Mouse (Mus musculus) kidney, adult 9 months (tissue): ENCODE measurements at regions not wholly inside any gene's neighbourhood (a gene's known extent, or its start where the extent isn't known, plus 50 kb on each side); places are given as distances from the start of the nearest gene placed in this dataset.

Source experiments
- DNase-seq: peaks from one replicate; pipeline ENCODE4 v3.0.0; 2022

DNA sequence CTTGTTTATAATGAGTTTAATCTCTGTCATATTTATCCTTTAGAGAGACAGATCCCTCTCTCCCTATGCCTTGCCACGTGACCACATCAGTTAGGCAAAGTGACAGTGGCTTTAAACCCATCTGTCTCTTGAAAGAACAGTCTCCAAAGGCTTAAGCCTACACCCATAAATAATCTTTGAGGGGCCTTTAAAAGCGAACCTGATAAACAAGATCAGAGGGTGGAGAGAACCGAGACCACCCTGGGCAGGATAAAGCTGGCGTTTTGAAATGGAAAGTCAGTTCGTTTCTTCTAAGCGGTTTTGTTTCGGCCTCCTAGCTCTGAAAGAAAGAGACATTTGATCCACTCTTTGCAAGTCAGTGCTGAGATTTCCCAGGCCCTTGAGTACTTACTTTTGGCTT is 149.5 kb downstream of the Ackr3 start:
- no peak for DNase-seq

DNA sequence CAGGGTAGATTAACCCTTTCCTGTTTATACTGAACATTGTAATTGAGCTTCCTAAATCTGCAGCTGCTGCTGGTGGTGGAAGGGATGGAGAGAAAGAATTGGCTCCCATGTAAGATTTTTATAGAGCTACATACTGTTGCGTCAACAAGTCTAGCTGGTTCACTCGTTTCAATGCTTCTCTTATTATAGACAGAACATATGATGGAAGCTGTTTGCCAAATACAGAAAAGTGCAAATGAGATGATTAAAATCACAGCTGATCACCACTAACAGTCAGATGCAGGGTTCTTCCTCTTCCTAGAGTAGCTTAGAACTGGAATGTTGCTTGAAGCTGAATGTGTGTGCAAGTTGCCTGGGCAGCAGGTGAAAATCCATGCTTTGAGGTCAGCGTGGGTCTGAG is 152.8 kb downstream of the Ackr3 start:
- no peak for DNase-seq

DNA sequence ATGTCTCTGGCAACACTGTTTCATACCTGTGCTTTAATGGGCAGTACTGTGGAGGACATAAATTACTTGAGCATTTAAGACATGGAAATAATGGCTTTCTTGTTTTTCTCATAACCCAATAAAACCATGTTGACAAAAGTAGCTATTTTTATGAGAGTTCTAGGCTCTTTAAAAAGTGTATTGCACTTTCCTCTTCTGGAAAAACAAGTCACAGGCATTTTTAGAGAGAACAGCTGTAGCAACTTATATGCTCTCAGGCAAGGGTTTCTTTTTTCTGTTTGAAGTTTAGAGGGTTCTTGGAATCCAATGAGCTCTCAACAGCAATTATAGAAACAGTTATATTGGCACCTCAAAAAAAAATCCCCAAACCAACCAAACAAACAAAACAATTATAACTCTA is 153.6 kb downstream of the Ackr3 start:
- no peak for DNase-seq

DNA sequence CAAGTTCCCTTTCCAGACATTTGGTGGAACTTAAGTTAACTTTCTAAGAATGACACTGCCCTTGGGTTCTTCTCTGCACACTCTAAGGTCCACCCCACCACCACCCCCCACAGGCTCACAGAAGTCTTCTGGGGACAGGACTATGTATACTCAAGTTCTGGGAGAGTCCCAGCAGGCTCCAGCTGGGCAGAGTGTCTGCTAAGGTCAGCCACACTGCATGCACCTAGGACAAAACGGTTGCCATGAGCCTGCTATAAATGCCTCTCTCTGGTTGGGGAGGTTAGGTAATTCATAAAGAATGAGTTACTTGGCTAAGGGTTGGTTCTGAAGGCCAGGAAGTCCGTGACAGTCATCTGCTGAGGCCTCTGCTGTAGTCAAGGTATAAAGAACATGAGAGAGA is 155.2 kb downstream of the Ackr3 start:
- DNase-seq: no peak

DNA sequence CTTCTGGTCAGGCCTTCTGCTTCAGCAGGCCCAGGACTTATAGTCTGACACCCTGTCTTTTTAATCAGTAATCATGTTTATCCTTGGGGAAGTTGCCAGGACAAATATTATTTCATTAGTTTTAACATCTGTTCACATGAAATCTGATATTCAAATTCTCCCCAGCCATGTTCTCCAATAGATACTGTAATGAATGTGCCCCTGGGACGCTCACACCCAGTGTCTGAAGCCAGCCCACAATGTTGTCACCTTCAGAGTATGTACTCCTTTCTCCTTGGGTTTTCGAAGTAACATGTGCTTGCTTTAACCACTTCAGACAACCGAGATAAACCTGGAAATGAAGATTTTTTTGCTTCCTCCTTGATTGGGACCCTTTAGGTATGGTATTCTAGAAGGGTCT is 156.3 kb downstream of the Ackr3 start:
- no peak for DNase-seq

DNA sequence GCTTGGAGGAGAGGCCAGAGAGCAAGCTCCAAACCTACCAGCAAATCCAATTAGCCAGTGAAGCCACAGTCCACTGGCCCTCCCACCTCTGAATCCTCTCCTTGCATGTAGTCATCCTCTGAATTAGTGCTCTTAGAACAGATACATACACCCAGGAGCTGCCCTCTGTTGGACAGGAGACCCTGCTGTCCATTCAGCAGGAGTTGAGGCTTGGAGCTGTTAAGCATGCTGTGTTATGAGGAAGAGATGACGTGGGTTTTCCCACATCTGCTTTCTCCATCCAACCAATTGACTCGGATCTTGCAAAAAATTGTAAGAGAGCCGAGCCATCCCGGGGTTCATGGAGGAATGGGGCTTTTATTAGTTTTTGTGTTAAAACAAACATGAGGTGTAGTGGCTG is 160.7 kb downstream of the Ackr3 start:
- DNase-seq: no peak

DNA sequence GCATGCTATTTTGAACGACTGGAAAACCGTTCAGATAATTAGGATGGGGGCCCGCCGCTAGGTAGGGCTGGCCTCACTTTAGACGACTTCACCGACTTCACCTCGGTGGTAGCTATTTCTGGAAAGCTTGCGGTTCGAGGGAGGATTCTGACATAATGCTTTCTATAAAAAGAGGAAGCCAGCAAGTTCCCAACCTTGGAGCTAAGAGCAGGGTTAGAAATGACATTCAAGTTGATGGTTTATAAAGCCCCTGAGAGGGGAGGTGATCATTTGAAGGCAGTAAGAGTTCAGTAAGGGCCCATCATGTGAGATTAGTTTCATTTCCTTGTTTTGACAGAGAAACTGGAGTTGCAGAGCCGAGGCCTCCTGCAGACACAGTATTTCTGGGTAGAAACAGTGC is 164.8 kb downstream of the Ackr3 start:
- no peak for DNase-seq

DNA sequence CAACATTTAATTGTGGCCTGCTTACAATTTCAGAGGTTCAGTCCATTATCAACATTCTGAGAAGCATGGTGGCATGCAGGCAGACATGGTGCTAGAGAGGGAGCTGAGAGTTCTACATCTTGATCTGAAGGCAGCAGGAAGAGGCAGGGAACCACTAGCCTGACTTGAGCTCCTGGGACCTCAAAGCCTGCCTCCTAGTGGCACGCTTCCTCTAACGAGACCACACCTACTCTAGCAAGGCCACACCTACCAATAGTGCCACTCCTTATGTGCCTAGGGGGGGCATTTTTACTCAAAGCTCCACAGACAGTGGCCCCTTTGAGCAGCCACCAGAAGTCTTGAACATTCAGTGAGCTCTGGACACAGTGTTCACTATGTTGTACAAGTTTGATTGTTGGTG is 165.5 kb downstream of the Ackr3 start:
- DNase-seq: no peak

DNA sequence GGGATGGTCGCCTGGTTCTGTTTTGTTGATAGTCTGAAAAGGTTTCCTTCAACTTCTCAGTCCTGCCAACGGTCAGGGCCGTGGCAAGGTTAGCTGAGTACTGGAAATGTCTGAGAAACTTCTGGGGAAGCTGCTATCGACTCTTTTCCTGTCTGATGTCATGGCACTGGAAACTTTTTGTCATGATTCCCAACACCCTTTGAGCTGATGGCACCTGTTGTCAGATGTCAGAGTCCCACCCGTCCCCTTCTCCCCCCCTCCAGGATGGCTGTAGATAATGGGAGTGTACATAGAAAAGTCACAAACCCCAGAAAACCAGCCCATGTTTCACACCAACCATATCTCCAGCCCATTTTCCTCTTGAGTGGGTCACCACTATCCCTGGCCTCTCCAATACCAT is 167.0 kb downstream of the Ackr3 start:
- no peak for DNase-seq

DNA sequence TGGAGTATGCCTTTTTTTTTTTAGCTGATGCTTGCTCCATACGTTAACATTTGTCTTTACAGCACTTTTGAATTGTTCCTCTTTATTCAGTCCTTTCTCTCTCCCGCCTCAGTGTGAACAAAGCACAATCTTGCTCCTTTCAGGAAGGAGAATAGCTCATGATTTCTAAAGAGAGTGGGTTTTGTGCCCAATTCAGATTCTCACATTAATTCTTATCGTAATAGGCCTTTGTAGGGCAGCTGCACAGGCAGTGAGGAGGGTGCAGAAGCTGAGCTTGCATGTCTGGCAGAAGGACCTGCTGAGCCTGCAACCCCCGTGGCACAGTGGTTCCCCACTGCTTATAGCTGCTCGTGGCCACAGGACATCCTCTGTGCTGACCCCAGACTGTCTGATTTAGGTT is 169.2 kb downstream of the Ackr3 start:
- no peak for DNase-seq

DNA sequence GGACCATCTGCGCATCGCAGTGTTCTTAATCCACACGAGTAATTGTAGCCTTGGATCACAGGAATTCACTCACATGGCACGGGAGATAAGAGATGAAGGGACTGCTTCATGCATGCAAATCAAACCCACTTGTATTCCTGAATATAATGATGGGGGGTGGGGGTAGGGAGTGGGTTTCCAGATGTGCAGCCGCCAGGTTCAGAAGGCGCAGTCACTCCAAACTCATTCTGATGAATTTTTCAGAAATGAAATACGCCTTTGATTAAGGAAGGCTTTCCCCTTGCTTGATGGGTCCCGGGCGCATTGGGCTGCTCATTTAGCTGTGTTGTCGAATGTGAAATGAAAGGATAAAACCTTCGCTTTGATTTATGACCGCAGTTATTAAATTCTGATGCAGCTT is 170.7 kb downstream of the Ackr3 start:
- DNase-seq: no peak

DNA sequence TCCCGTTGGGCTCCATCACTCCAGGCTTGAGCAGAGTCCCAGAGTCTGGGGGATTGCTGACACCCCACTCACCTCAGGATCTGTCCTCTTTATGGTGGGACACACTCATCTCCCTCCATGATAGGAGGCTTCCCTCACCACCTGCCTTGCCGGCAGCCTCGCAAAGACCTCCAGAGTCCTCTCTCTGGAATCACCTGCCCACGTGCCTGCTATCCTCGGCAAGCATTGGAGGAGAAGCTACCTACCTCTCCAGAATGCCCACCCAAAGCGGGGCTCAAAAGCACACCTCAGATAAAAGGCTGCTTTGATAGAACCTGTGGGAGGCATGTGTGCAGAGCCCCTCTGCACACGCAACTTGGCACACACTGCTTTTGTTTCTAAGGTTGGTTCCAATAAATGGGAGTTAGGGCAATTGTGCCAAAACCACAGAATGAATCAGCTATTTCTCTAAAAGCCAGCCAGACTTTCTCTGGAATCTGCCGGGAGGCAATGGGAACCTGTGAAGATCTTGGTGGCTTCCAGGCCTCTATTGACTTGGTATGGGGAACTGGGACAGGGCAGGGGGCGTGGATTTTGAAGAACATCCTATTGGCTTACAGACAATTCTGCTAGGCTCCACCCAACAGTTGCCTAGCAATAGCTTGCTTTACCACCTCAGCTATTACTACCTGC is 176.4 kb downstream of the Ackr3 start:
- no peak for DNase-seq

DNA sequence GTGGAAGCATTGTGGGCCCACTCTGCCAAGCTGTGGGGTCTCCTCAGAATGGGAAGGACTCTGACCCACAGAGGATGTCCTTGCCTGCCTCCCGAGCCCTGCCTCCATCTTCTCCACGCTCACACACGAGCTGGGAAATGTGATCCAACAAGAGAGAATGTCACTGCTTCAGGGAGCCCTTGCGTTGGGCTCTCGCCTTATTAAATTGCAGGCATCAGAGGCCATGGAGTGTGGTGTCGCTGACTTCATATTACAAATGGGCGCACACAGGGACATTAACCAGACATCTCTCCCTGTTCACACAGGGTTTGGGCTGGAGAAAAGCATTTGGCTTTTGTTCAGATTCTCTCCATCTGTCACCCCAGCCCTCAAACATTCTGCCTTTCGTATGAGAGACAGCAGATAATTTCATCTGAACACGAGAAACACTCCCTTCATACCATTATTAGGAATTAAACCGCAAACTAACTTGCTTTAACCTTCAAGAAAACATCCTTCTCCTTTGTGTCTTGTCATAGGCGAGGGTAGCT is 179.2 kb downstream of the Ackr3 start:
- DNase-seq: no peak

DNA sequence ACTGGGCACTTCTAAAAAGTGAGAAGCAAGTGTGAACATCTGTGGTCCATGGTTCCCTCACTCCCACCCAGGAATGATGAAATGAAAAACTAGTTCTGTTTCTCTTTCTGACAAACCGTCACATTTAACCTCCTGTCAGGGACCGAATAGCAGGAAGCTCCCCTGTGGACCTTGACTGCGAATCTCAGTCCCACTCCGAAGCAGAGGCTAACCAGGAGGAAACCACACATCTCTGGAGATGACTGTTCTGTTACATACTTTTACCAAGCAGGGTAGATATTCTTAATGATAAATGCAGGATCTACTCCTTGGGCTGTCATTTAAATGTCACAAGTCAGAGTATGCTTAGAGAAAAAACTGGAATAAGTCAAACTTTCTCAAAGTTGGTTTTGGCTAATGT is 181.2 kb downstream of the Ackr3 start:
- DNase-seq: no peak

DNA sequence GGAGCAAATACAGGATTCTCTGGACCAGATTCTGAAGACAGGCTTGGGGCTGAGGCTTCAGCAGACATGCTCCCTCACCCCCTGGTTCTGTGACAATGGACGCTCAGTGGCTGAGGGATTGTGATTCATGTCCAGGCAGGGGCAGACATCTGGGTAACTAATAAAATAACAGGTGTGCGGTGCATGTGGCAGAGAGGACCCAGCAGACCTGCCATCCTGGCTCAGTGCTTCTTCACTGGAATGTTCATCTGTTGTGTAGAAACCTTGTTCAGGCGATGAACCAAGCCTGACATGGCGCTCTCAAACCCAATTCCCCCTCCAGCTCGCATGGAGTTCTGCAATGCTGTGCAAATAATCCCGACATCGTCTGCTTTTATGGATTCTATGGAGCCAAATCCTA is 183.0 kb downstream of the Ackr3 start:
- no peak for DNase-seq

DNA sequence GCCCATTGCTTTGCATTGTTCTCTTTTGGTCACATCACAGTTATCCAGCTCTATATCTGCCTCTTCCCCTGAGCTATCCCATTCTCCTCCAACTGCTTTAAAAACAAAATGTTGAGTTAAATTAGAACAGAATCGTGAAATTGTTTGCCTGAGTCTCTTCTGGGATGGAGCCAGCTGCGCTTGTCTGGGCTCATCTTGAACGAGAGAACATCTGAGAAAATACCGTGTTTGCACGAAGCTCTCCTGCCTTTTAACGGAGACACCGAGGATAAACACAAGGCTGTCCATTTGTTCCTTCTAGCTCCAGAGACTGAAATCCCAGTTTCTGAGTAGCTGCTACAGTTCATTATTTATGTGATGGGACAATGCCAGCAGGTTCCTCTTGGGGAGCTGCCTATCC is 186.6 kb downstream of the Ackr3 start:
- no peak for DNase-seq

DNA sequence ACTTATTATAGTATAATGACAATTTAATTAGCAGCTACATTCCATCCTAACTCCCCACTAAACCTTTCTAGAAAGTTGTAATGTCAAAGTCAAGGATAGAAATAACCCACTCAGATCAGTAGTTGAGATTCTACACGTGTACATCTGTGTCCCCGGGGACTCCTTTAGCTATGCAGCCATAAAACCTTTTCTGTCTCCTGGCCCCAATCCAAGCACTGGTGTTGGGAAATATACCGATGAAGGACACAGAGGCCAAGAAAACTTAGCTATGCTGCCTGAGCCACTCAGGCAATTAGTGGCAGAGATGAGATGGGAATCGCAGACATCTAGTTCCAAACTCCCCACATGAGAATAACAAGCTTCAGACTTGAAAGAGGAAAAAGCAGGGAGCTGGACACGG is 190.1 kb downstream of the Ackr3 start:
- DNase-seq: no peak

DNA sequence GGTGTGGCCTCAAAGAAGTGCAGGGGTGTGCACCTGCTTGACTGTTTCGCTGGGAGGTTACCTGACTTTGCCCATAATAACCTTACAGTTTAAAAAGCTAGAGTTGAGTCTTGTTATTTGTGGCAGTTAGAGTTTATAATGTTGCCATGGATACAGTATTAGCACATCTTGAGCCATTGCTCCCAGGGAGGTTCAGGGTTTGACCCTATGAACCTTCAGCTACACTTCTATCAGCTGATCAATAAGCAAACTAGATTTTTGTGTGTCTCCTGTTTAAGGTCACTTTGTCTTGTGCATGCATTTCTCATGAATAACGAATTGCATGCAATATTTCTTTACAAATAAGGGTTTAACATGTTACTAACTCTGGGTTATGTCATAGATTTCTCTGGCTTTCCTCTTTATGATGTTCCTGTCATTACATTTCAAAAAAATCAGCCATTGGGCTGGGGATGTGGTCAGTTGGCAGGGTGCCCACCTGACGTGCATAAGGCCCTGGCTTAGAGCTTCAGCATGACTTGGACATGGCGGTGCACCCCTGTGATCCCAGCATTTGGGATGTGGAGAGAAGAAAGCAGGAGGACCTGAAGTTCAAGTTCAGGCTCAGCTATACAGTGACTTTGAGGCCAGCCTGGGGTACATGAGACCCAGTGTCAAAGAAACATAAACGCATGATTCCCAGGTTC is 191.7 kb downstream of the Ackr3 start:
- DNase-seq: no peak

DNA sequence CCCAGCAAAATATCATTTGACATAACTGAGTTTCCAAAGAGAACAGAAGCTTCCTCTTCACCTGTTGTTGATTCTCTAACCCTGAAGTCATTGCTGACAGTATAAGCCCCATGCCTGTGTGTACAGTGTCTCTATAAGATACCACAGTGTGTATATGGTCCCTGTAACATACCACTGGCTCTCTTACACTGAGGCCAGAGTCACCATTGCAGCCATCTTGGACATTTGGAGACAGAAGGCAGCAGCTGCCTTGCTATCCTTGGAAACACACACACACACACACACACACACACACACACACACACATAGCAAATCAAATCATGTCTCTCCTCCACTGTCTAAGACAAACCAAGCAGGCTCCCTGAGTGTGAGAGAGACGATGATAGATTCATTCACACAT is 192.9 kb downstream of the Ackr3 start:
- no peak for DNase-seq

DNA sequence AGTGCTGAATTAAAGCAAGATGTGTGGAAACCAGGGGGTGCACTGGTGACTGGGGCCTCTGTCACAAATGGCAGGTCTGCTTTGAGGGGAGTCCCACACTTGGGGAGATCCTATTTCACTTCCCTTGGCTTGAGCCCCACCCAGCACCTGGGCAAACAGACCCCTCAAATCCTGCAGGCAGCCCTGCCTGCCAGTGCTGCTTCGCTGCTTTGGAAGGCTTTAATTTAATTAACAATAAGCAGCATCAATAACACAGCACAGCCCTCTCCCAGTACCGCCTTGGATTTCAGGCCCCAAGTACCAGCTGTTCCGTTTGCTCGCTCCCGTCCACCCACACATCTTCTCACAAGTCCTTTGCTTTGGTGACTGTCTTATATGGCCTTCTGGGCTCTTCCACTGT is 193.6 kb downstream of the Ackr3 start:
- no peak for DNase-seq

DNA sequence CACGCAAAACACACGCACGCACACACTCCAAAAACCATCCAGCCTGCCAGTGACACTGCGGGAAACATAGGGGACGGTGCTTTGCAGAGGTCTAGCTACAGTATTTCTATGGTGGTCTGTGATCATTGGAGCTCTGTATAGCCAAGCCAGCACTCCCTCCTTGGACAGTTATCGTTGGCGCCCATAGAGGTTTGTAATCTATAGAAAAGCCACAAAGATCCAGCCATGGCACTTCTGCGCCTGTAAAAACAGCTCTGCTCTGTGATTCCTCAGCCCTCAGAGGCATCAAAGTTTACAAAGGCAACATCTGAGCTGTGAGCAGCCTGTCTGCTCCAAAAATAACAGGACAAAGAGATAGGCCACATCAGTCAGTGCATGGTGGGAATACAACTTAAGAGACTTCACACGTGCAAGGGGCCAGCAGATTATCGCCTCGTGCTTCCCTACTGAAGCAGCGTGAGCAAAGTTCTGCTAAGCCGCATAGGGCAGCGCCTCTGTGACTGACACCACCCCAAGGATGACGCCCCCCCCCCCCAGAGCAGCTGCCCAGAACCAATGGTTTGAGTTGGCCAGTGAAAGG is 194.7 kb downstream of the Ackr3 start:
- no peak for DNase-seq

DNA sequence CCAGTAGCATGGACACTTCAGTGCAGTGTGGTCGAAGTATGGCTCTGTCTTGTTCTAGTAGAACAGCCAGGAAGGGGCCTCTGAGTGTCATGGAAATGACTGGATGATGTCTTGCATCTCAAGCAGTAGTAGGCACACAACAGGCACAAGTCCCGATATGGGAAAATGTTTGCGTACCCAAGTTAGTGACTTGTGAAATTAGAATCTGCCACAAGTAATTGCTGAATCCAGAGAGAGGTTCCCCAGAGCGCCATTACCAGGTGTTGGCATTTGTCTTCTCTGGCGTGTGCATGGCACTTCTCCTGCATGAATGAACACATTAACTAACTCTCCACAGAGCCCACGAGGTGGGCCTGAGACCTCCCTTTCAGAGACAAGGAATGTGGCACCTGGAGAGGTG is 199.3 kb downstream of the Ackr3 start:
- DNase-seq: no peak

DNA sequence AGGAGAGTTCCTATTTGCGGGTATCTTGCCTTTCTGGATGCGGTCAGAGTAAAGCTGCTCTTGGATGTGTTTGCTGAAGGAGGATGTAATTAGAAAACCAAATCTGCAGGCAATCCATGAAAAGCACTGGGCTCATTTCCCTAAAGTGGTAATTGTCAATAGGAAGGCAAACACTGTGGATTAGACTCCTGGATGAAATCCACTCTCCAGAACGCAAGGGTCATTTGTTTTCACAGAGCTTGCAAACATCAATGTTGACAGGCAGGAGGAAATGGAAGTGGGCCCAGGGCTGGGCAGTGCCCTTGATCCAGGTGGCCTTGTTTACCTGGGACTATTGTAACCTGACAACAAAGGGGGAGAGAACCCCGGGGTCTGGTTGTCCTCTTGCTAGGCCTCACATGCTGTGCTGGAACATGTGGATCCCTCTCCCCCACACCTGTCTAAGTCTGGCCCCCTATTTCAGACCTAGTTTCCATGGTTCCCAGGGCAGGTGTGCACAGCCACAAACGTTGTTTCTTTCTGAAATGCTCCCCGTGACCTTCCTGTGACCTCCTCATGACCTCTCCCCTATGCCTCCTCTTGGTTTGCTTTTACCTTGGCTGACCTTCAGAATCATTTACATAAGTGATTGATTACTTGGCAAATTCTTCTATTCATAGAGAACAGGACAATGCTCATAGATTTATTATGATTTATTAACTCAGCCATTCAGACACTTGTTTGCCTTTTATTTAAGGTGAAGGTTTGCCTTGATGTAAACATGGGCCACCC is 197.9 kb upstream of the Cops8 start:
- DNase-seq: no peak

DNA sequence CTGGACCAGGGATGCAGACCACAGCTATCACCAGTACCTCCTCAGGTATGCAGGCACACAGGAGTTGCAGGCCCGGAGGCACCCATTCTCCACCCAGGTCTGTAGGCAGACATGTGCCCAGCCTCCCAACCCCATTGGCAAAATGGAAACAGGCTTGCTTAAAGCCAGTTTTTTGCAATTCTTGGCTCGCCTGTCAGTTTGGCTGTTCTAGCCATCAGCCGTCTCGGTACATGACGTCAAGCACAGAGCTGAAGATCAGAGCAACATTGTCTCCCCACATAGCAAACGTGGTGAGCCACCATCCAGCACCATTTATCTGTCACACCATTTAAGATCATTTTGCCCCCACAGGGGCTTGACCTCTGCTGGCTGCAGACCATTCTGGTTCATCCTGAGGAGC is 196.1 kb upstream of the Cops8 start:
- DNase-seq: no peak
